In genomic region chr5:71502058-71502678, GRCm38 (mm10) we compare ENCODE assay signal across 8 mouse cellular contexts. TPM values are rescaled to one million over a fixed set of nuclear protein-coding genes. Genes with fewer than 3 reads are reported as not detected.
A peak's percentile ranks its signal among the peaks of the same experiment; 100 is the strongest.
DNase-seq lines count a peak whose midpoint lies in the region; ATAC-seq and TF ChIP-seq lines count a peak whose summit lies in the region.

No protein-coding gene starts in this region.

- no peak for TF ChIP-seq CTCF in thymus, adult 2 months (IDR thresholded peaks at IDR 0.05; ENCODE audit: borderline replicate concordance, control insufficient read depth, extremely low read depth, insufficient read depth, low read length, poor library complexity)
- TF ChIP-seq CTCF in hindbrain, postnatal 0 days (IDR thresholded peaks at IDR 0.05; ENCODE audit: low read depth) = peak; percentile 81

- no peak for TF ChIP-seq POLR2A in thymus, adult 2 months (IDR thresholded peaks at IDR 0.05; ENCODE audit: control insufficient read depth, extremely low read depth, insufficient read depth, low read length, poor library complexity)

- intact Hi-C loops in left cerebral cortex, postnatal 14 days (cut with DNase I) = loop anchor here (5.0 to 10.0 kb wide), 3 partner anchors 153 to 590 kb away; partner anchors contain the start of genes Gabra4 and Gabrb1

- H3K36me3 ChIP-seq in thymus, adult 2 months (ENCODE audit: control insufficient read depth, insufficient read depth, low read length) = no peaks in the 10 kb centered on the region
- H3K36me3 ChIP-seq in forebrain, embryonic 12.5 days (replicated peaks) = no peaks in the 10 kb centered on the region
- no peaks in the 10 kb centered on the region for H3K36me3 ChIP-seq in hindbrain, postnatal 0 days (ENCODE audit: insufficient read depth, low read length)

- peak; percentile 10 for DNase-seq in thymus, adult 2 months
- DNase-seq in thymus, adult 18-20 months = no peak
- DNase-seq in c-Kit-positive CD71-negative TER-119-negative erythroid progenitor cells, embryonic 14.5 days (ENCODE audit: low read depth) = peak; percentile 38
- DNase-seq in hindbrain, postnatal 0 days (ENCODE audit: low spot score) = peak; percentile 88
- peak; percentile 82 to 87 for DNase-seq in left cerebral cortex, postnatal 14 days (ENCODE audit: low spot score in 2 of 2)
- DNase-seq in neural tube, embryonic 10.5 days (ENCODE audit: extremely low spot score, low spot score) = peak; percentile 52

- H3K27me3 ChIP-seq in thymus, adult 2 months (ENCODE audit: control insufficient read depth, insufficient read depth, low read length) = no peaks in the 10 kb centered on the region
- no peaks in the 10 kb centered on the region for H3K27me3 ChIP-seq in forebrain, embryonic 12.5 days
- no peaks in the 10 kb centered on the region for H3K27me3 ChIP-seq in hindbrain, postnatal 0 days (ENCODE audit: insufficient read depth, low read length)

- peak; percentile 75 for ATAC-seq in forebrain, embryonic 12.5 days (ENCODE audit: low FRiP score)
- ATAC-seq in hindbrain, postnatal 0 days = 0 out of 2 replicates have a peak, but pooled peaks have one; percentile 45
- ATAC-seq in erythroblast, adult 5-6 weeks (replicated peaks; ENCODE audit: low FRiP score, poor library complexity, severe bottlenecking) = no peak

- no peak overlapping the region for H3K4me3 ChIP-seq in thymus, adult 2 months (ENCODE audit: control insufficient read depth, insufficient read depth, low read length)
- H3K4me3 ChIP-seq in forebrain, embryonic 12.5 days (replicated peaks) = no peak overlapping the region
- no peak overlapping the region for H3K4me3 ChIP-seq in hindbrain, postnatal 0 days (ENCODE audit: low read length)

- 25% methylated on average over 6 of the region's 6 CpGs for WGBS in thymus, adult 2 months
- WGBS in forebrain, embryonic 12.5 days = 23% methylated on average over 6 of the region's 6 CpGs
- 18% methylated on average over 6 of the region's 6 CpGs for WGBS in hindbrain, postnatal 0 days

- no peak overlapping the region for H3K4me2 ChIP-seq in forebrain, embryonic 12.5 days
- H3K4me2 ChIP-seq in hindbrain, postnatal 0 days (ENCODE audit: low read depth, low read length) = no peak overlapping the region

- no peak overlapping the region for H3K27ac ChIP-seq in thymus, adult 2 months (ENCODE audit: control insufficient read depth, insufficient read depth, low read length)
- H3K27ac ChIP-seq in forebrain, embryonic 12.5 days = no peak overlapping the region
- no peak overlapping the region for H3K27ac ChIP-seq in hindbrain, postnatal 0 days

- no peak overlapping the region for H3K9ac ChIP-seq in forebrain, embryonic 12.5 days
- H3K9ac ChIP-seq in hindbrain, postnatal 0 days (replicated peaks; ENCODE audit: low read length) = no peak overlapping the region

- no peaks in the 10 kb centered on the region for H3K4me1 ChIP-seq in thymus, adult 2 months (replicated peaks; ENCODE audit: control insufficient read depth, insufficient read depth, low read length)
- H3K4me1 ChIP-seq in forebrain, embryonic 12.5 days = no peaks in the 10 kb centered on the region
- H3K4me1 ChIP-seq in hindbrain, postnatal 0 days (ENCODE audit: insufficient read depth, low read length) = no peaks in the 10 kb centered on the region

- H3K9me3 ChIP-seq in forebrain, embryonic 12.5 days = no peaks in the 10 kb centered on the region
- H3K9me3 ChIP-seq in hindbrain, postnatal 0 days (ENCODE audit: low read length) = no peaks in the 10 kb centered on the region

RNA-seq across cellular contexts. Expression of gene Cox7b2, which starts 45.8 kb away (rescaled TPM):
- polyA plus RNA-seq in thymus, adult 2 months (2012; rRNA removed) = not detected in 2 replicates
- not detected in 2 replicates for polyA plus RNA-seq in forebrain, embryonic 12.5 days (2016; fragmentation: Nextera tagmentation; extraction: Ambion mirVana)
- total RNA-seq in hindbrain, postnatal 0 days (2014; rRNA removed) = not detected in 2 replicates
- polyA plus RNA-seq in hindbrain, postnatal 0 days (2015; fragmentation: Nextera tagmentation; extraction: Ambion mirVana) = 1.4 and 1.6 TPM in 2 replicates
- under 1 TPM in 1 of 2 experiments, not detected in 1; 0.72 TPM for total RNA-seq in left cerebral cortex, postnatal 14 days (2021)
- not detected in 2 replicates for total RNA-seq in erythroblast, adult 5-6 weeks (2015; ENCODE audit: low replicate concordance)
- total RNA-seq in erythroblast, adult 5-6 weeks (2017; ENCODE audit: low replicate concordance) = not detected in 2 replicates

Comparison
In these comparisons a context has a peak if more than half of its experiments do, and no peak if none do; other contexts are left out.
1. DNase-seq: peak in thymus, adult 2 months (single experiment), c-Kit-positive CD71-negative TER-119-negative erythroid progenitor cells, embryonic 14.5 days (single experiment), hindbrain, postnatal 0 days (single experiment), left cerebral cortex, postnatal 14 days (2 of 2) and neural tube, embryonic 10.5 days (single experiment); none in thymus, adult 18-20 months (0 of 2).